Mouse (Mus musculus): Measurements from ENCODE around the gene Vmn1r38. TPM values are rescaled to one million over a fixed set of nuclear protein-coding genes. Genes with fewer than 3 reads are reported as not detected.

The Vmn1r38 gene
- total RNA-seq (2023) = not detected

DNA sequence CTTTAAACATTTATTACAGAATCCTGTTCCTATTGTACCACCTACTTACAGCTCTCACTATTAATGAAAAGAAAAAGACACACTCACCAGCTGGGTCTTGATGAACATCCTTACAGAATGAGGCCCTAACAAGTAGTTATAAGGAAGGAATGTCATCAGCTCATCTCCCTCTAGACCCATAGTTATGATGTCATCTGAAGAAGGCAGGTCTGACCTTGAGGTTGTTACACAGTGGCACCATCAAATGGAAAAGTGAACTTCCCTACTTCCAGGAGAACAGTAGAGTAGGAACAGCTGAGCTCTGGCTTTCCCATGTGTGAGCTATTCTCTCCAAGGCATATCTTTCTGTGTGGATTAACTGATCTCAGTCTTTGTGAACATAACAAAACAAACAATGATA is at the start of gene Vmn1r38:
Gene Vmn1r38 (minus strand): TSS at position 101 of the 400 bp plus-strand sequence.

DNA sequence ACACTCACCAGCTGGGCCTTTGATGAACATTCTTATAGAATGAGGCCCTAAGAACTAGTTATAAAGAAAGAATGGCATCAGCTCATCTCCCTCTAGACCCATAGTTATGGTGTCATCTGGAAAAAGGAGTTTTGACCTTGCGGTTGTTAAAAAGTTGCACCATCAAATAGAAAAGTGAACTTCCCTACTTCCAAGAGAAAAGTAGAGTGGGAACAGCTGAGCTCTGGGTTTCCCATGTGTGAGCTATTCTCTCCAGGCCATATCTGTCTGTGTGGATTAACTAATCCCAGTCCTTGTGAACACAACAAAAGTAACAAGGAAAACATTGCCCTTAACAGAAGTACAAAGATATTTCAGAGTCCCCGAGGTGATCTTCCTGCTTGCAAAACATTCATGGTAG is 28.1 kb upstream of the Vmn1r38 start, which contains the start of gene Vmn1r39:
Gene Vmn1r39 (minus strand): TSS at position 101 of the 400 bp plus-strand sequence.

DNA sequence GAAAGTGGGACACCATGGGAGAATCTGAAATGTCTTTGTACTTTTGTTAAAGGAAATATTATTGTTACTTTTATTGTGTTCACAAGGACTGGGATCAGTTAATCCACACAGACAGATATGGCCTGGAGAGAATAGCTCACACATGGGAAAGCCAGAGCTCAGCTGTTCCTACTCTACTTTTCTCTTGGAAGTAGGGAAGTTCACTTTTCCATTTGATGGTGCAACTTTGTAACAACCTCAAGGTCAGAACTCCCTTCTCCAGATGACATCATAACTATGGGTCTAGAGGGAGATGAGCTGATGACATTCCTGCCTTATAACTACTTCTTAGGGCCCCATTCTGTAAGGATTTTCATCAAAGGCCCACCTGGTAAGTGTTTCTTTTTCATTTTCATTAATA is 53.3 kb downstream of the Vmn1r38 start, which contains the start of gene Vmn1r37:
Gene Vmn1r37 (plus strand): TSS at position 301 of the 400 bp plus-strand sequence.

Other genes starting within 250 kb of the Vmn1r38 start
- gene Mad2l1, start 247.2 kb downstream of the Vmn1r38 start, total RNA-seq (2023) = 12.5 TPM
- gene Vmn1r32, start 222.5 kb downstream of the Vmn1r38 start, total RNA-seq (2023) = not detected
- not detected for gene Vmn1r33, start 164.3 kb downstream of the Vmn1r38 start, total RNA-seq (2023)
- gene Vmn1r34, start 138.7 kb downstream of the Vmn1r38 start, total RNA-seq (2023) = not detected
- gene Vmn1r35, start 96.7 kb downstream of the Vmn1r38 start, total RNA-seq (2023) = not detected
- gene Vmn1r36, start 63.5 kb downstream of the Vmn1r38 start, total RNA-seq (2023) = not detected
- not detected for gene Vmn1r37, start 53.2 kb downstream of the Vmn1r38 start, total RNA-seq (2023)
- not detected for gene Vmn1r39, start 28.0 kb upstream of the Vmn1r38 start, total RNA-seq (2023)
- 16.3 TPM for gene Gng12, start 113.8 kb upstream of the Vmn1r38 start, total RNA-seq (2023)